Mouse (Mus musculus) heart, postnatal 14 days (tissue): Measurements from ENCODE around the gene Unk. TPM values are rescaled to one million over a fixed set of nuclear protein-coding genes. Genes with fewer than 3 reads are reported as not detected.
A peak's percentile ranks its signal among the peaks of the same experiment; 100 is the strongest.

Experiments used
- DNase-seq, 2 experiments: peaks; one replicate each; pipeline ENCODE4 v3.0.0; 2021 to 2022
- intact Hi-C: fragments of 180-260 bp; cut with DNase I; formaldehyde crosslinking; loops from one replicate; pipeline ENCODE4 v1.15.1; 2025
- total RNA-seq, 2 experiments: library from RNA; stranded (reverse); gene quantifications; 2 replicates each; pipeline ENCODE4 v1.2.3; 2021

Gene Unk
- total RNA-seq, 2 experiments from 2014 or later: 12.2 to 12.9 TPM

DNA sequence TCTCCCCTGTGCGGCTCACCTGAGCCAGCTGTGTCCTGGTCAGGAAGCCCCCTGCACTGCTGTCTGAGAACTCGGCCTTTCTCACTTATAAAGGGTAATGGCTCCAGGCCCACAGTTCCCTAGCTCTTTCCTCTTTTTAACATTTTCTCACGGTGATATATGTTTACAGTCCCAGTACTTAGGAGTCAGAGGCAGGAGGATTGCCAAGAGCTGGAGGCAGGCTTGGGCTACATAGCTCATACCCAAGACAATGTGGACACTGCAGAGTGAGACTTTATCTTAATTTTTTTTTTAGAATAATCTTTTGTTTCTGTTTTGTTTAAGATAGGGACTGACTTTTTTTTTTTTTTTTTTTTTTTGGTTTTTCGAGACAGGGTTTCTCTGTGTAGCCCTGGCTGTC, 72.3 kb downstream of the Unk start:
- peak in 1 of 2 experiments; percentile 45 for DNase-seq
- intact Hi-C loops: no loop called here

DNA sequence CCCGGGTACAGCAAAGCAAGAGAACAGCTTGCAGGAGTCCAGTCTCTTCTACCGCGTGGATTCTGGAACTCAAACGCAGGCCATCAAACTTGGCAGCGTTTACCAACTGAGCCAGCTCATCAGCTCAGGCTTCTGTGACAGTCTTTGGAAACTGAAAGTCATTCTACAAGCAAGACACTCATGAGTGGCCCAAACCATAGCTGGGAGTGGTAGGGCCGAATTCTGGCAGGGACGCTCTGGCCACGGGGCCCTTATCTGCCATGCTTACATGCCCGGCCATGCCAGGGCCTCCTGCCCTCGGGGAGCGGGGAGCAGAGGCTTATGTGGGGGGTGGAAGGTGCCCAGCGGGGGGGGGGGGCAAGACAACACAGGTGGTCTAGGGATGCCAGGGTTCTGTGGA, 73.5 kb downstream of the Unk start:
- peak; percentile 39 to 47 for DNase-seq
- intact Hi-C loops: no loop called here

DNA sequence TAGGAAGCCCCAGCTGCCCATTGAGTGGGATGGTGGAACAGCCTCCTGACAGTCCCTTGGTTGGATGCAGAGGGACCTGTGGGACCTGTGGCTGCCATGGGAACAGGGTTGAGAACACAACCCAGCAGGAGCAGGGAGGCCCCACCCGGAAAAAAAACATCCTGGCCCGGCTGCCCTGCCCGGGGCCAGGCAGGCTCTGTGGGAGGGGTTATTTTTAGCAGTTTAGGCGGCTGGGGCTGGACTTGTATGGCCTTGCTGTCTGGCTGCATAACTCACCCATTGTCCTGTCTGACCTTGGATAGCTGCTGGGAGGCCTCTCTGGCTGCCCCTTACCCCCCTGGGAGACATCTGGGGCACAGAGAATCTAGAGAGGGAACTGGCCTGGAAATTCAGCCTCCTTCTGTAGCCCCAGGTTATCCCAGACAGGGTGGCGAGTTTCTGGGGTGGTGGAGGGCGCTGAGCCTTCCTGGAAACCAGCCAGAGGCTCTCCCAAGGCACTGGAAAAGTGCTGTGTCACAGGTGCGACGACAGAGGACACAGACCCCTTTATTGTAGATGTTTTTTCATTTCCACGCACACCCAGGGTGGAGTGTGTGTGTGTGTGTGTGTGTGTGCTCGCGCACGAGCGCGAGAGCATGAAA, 74.0 kb downstream of the Unk start:
- peak; percentile 77 to 79 for DNase-seq
- intact Hi-C loops: no loop called here

DNA sequence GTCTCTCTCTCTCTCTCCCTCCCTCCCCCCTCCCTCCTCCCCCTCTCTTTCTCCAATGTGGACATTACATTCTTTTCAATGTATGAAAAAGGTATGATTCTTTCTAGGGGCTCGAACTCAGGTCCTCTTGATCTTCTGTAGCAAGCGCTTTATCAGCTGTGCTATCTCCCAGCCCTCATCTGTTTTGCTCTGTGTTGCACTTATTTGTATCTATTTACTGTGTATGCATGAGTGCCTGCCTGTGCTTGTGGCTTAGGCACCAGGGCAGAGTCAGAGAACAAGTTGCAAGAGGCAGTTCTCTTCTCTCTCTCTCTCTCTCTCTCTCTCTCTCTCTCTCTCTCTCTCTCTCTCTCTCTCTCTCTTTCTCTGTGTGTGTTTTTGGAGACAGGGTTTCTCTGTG, 74.9 kb downstream of the Unk start:
- no peak for DNase-seq
- intact Hi-C loops: no loop called here

DNA sequence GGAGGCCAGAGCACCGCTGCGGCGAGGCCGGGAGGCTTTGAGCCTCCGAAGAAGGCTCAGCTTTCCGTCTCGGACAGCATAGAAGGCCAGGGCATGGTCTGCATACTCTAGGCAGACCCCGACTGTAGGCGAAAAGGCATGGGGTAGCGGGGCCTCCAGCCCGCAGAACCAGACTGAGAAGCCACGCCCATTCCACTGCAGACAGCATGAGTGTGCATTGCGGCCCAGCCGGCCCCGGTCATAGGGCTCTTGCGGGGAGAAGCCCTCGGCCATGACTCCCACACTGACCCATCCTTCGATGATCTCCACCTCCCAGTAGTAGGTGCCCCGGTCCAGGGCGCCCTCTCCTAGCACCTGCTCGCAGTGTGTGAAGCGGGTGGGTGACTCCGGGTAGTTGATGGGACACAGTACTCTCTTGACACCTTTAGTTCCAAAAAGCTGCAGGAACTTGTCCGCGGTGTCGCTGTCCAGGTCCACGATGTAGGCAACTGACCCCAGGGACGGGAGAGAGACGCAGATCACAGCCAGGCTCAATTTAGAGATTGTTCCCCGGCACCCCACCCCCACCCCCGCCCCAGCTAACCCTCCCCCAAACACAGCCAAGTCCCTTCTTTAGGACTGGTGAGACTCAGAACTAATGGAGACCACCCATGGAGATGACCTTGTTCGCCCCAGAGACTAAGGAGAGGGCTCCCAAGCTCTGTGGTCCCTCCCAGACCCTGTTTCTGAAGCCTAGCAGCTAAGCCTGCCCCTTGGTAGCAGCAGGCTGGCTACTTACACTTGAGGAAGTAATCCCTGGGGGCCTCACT, 76.2 kb downstream of the Unk start:
- peak in 1 of 2 experiments; percentile 22 for DNase-seq
- intact Hi-C loops: no loop called here

DNA sequence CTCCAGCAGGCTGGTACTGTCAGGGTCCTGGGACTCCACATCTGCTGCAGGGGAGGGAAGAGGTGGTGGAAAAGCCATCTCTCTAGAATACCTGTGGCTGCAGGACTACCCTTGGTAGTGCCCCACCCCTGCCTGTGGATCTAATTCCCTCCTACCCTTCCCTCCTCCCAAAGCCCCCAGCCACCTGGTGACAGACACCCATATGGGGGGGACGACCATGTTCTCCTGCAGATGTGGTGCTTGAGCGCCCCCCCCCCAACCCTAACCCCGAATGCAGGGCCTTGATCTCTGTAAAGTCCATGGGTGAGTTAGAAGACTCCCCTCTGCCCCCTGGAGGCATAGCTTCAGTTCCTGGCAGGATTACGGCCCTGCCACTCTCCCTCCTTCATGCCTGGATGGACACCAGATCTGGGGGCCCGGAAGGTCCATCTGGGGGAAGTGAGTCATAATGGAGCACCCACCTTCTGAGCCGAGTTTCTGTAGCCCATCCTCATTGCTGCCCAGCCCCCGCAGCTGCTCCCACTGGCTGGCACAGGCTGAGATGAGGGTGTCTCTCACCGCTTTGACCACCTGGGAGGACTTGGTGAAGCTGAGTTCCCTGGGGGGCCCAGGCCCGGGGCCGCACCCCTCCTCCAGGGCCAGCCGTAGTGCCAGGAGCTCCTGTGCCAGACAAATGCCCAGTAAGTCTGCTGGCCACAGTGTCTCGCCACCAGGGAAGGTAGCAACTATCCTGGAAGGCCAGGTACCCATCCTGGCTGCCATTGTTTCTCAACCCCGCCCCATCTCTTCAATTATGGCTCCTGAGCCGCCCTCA, 77.0 kb downstream of the Unk start:
- intact Hi-C loops: no loop called here
- peak in 1 of 2 experiments; percentile 38 for DNase-seq

DNA sequence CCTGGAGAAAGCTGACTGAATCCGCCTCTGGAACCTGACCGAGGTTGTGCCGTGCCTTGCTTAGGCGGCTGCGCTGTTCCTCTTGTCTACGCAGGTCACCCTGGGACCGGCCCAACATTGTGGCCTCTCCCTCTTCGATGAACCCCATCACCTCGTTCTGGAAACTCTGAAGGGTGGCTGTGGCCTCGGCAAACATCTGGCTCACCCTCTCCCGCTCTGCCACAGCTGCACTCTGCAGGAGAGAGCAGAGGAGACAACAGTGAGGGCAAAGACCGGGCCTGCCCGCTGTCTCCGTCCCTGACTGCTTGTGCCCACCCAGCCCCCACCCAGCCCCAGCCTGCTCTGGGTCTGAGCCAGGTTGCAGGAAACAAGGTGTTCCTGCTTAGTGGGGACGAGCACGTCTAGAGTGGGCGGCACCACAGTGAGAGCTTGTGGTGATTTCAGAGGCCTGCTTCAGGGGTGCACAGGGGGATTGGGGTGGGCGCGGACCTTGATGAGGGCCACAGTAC, 77.7 kb downstream of the Unk start:
- DNase-seq: peak; percentile 26 to 49
- intact Hi-C loops: no loop called here

DNA sequence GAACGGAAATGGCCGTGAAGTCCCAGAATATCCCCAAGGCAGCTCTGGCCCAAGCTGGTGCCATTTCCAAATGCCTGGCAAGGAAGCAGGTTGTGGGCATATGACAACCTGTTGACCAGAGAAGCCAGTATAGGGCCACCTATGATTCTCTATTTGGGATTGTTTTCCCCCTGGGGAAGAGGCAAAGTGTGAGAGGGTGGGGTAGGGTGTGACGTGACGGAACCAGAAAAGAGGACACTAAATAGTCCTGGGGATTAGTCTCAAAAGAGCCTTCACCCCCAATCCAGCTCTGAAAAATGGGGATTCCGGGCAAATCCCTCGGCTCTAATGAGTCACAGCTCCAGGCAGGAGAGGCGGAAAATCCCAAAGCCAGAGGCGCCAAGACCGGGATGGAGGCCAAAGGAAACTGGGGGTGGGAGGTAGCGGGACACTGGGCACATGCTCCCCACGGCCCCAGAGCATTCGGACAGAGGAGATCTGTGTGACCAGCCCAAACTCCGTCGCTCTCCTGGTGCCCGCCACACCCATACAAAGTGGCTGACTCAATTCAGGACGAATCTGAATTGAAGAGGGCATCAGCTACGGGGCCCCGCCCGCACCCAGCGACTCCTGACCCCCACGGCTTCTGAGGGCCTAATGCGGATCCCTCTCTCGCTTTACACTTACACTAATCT, 78.5 kb downstream of the Unk start:
- intact Hi-C loops: no loop called here
- peak; percentile 82 to 85 for DNase-seq

DNA sequence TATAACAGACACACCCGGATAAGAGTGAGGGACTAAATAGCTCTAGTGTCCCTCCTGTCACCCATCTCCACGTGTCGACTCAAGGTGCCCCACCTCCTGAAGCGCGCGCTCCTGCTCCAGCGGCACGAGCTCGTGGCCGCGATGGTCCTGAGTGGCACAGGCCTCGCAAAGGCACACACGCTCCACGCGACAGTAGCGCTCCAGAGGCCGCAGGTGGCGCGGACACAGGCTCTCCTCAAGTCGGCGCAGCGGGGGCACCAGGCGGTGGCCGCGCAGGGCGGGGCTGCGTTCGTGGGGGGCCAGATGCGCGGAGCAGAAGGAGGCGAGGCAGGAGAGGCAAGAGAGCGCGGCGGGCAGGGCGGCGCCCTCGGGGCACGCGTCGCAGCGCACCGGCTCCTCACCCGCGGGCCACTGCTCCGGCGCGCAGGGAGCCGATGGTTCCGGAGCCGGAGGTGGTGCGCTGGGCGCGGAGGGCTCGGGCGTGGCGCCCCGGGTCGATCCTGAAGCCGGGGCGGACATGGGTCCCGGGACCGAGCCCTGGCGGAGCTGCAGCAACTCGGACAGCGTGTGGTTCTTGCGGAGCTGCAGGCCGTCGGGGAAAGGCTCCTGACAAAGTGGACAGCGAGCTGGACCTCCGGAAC, 79.4 kb downstream of the Unk start:
- DNase-seq: peak; percentile 57 to 65
- intact Hi-C loops: loop anchor here (1.0 to 2.0 kb wide), 2 partner anchors 19 to 21 kb away; no protein-coding TSS in a partner anchor

DNA sequence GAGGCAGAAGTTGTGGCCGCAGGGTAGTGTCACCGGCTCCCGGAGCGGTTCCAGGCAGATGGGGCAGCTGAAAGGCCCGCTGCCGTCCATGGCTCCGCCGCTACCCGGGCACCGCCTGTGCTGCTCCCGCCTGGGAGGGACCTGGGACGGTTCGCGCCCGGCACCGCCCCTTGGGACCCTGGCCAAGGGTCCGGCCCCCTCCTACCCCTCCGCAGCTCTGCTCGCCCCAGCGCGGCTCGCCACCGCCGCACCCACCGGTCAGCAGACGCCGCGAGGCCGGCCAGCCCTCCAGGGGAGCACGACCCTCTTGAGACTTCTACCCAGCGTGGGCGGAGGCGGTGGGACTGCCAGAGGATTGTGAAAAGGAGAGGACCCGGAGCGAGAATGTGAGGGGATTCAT, 80.0 kb downstream of the Unk start:
- intact Hi-C loops: loop anchor here (1.0 to 2.0 kb wide), 2 partner anchors 19 to 22 kb away; no protein-coding TSS in a partner anchor

DNA sequence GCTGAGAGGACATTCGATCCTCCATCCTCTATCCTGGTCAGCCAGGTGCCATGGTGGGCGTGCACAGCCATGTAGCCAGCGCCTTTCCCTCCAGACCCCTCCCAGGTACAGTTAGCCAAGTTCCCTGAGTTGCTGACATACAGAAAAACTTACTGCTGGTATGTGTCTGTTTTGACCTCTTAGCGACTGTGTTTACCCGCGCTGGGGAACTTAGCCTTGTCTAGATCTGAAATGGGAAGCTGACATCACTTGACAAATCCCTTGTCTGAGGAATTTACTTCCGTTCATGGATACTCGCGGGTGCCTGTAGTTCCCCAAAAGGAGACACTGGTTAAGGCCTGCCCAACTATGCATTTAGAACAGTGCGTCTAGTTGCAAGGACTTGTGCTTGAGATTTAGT, 80.4 kb downstream of the Unk start:
- no peak for DNase-seq
- intact Hi-C loops: loop anchor here (1.0 to 2.0 kb wide), 2 partner anchors 18 to 22 kb away; no protein-coding TSS in a partner anchor

More for the DNA sequence above, 80.0 kb downstream of the Unk start:
- peak; percentile 92 to 94 for DNase-seq

Other genes starting within 250 kb of the Unk start
- 10 to 100 TPM; 54.0 to 54.9 TPM for gene Caskin2, start 216.7 kb upstream of the Unk start, total RNA-seq
- gene Tsen54, start 215.6 kb upstream of the Unk start, total RNA-seq: 10 to 100 TPM in 1 of 2 experiments, 1 to 10 TPM in 1; 8.7 to 12.1 TPM
- gene Llgl2, start 206.3 kb upstream of the Unk start, total RNA-seq: 10 to 100 TPM; 15.0 to 18.2 TPM
- gene Myo15b, start 171.9 kb upstream of the Unk start, total RNA-seq: under 1 TPM; 0.07 to 0.14 TPM
- gene Smim5, start 130.4 kb upstream of the Unk start, total RNA-seq: 10 to 100 TPM; 19.6 to 20.4 TPM
- under 1 TPM; 0.22 to 0.48 TPM for gene Smim6, start 118.3 kb upstream of the Unk start, total RNA-seq
- gene Sap30bp, start 97.0 kb upstream of the Unk start, total RNA-seq: 10 to 100 TPM; 20.6 to 23.8 TPM
- gene Recql5, start 96.8 kb upstream of the Unk start, total RNA-seq: 1 to 10 TPM; 7.1 to 8.9 TPM
- 1 to 10 TPM; 4.3 to 4.5 TPM for gene Itgb4, start 55.6 kb upstream of the Unk start, total RNA-seq
- 10 to 100 TPM; 18.6 to 19.3 TPM for gene Galk1, start 17.6 kb upstream of the Unk start, total RNA-seq
- 100 to 1,000 TPM; 184 to 193 TPM for gene H3f3b, start 2.4 kb upstream of the Unk start, total RNA-seq
- 1 to 10 TPM in 1 of 2 experiments, under 1 TPM in 1; 0.81 to 1.7 TPM for gene Unc13d, start 47.6 kb downstream of the Unk start, total RNA-seq
- gene Wbp2, start 56.7 kb downstream of the Unk start, total RNA-seq: 10 to 100 TPM; 83.6 to 89.5 TPM
- 10 to 100 TPM; 46.3 to 46.9 TPM for gene Trim47, start 96.9 kb downstream of the Unk start, total RNA-seq
- 1 to 10 TPM; 7.3 to 8.2 TPM for gene Trim65, start 100.8 kb downstream of the Unk start, total RNA-seq
- gene Mrpl38, start 108.5 kb downstream of the Unk start, total RNA-seq: 10 to 100 TPM; 55.5 to 56.3 TPM
- 10 to 100 TPM; 15.1 to 17.2 TPM for gene Fbf1, start 137.8 kb downstream of the Unk start, total RNA-seq
- 10 to 100 TPM; 22.2 to 27.0 TPM for gene Ten1, start 168.5 kb downstream of the Unk start, total RNA-seq
- 100 to 1,000 TPM; 101 to 116 TPM for gene Acox1, start 168.7 kb downstream of the Unk start, total RNA-seq
- gene Evpl, start 207.8 kb downstream of the Unk start, total RNA-seq: under 1 TPM; 0.83 to 0.93 TPM
- 10 to 100 TPM; 54.4 to 55.6 TPM for gene Srp68, start 243.9 kb downstream of the Unk start, total RNA-seq